Mouse (Mus musculus) naive thymus-derived CD4-positive, alpha-beta T cell, adult 2 months (primary cell): ENCODE measurements at regions not wholly inside any gene's neighbourhood (a gene's known extent, or its start where the extent isn't known, plus 50 kb on each side); places are given as distances from the start of the nearest gene placed in this dataset.
"Not testable (repeated sequence)": the region's sequence is repeated elsewhere in the genome, so short reads cannot be mapped to it uniquely, and the experiment has no call there.

Experiments used
- DNase-seq: peaks from one replicate; pipeline ENCODE4 v3.0.0-alpha.2; 2011; ENCODE audit warnings: low read depth

DNA sequence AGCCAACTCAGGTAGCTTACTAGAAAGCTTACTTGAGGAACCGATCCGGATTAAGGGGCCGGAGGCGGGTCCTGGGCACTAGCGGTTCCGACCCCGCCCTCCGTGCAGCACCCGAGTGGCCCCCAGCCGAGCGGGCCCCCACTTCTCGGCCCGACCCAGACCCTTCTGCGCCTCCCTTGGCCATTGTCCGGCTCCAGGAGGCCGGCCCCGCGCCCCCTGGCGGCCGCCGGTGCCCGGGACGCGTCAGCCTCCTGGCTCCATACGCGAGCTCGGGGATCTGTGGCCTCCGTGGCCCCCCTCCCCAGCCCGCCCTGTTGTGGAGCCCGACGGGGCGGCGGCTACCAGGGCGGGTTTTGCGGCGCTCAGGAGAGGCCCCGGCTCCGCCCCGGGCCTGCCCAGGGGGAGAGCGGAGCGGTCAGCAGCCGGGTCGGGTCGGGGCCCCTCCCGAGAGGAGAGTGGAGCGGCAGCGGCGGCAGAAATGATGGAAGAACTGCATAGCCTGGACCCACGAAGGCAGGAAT lies 94.3 kb upstream of the Zfp986 start:
- DNase-seq = peak; percentile 6

- DNase-seq = not testable (repeated sequence)
These were observed 93.7 kb upstream of the Zfp986 start for GRCm38 (mm10) chr4:145774884-145775283.

DNA sequence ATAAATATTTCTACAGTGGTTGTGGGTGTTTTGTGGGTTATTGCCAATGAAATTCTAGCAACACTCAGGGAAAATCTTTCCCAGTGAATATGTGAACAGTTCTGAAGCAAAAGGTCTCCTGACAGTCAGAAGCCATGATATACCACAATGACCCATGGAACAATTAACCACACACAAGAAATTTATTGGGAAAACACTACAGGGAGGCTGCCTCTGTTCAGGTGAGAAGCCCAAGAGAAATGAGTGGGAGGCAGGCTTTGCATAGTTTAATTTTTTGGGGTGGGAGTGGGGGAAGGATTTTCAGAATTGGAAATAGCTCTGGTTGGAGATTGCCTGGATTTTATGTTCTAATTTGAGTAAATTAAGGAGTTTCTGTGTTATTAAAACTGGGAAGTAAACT lies 92.1 kb upstream of the Zfp986 start:
- not testable (repeated sequence) for DNase-seq

GRCm38 (mm10) chr4:145781281-145781896 lies 87.2 kb upstream of the Zfp986 start:
- not testable (repeated sequence) for DNase-seq

DNA sequence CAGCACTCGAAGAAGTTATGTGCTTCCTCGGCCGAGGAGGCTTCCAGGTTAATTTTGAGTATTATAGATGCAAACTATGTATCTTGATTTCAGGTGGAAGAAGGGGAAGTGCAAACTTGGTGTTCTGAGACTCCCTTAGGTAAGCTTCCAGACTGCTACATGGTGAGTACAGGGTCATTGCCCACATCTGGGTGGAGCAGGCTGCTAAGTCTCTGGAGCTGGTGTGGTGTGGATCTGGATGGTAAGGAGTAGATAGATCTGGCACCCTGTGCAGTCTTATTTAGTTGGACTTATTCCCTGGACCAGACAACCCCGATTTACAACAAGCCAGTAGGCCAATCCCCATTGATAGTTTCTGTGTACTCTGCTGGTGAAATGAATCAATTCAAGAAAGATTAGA lies 53.9 kb upstream of the Zfp986 start:
- not testable (repeated sequence) for DNase-seq
